Mouse (Mus musculus): Measurements from ENCODE around the gene Samd15.
"Not testable (repeated sequence)": the region's sequence is repeated elsewhere in the genome, so short reads cannot be mapped to it uniquely, and the experiment has no call there.

Samd15 gene

GRCm38 (mm10) chr12:87199206-87199972, at the start of gene Samd15:
TSS of gene Samd15 (plus strand) at chr12:87199723.
- Histone ChIP-seq H3K36me3 (ENCODE audit: control insufficient read depth, insufficient read depth, low read length, poor library complexity, severe bottlenecking) (no peaks in the 10 kb centered on the region), H3K27me3 (ENCODE audit: control insufficient read depth, insufficient read depth, low read length, poor library complexity, severe bottlenecking) (no peaks in the 10 kb centered on the region)
- DNase-seq (ENCODE audit: low read depth, low spot score): peak; percentile 31

- not testable (repeated sequence) for H3K36me3 ChIP-seq (ENCODE audit: control insufficient read depth, insufficient read depth, low read length, poor library complexity, severe bottlenecking); DNase-seq (ENCODE audit: low read depth, low spot score); H3K27me3 ChIP-seq (ENCODE audit: control insufficient read depth, insufficient read depth, low read length, poor library complexity, severe bottlenecking)
Measured at GRCm38 (mm10) chr12:87154448-87154847, 45.1 kb upstream of the Samd15 start.

- Histone ChIP-seq H3K36me3 (ENCODE audit: control insufficient read depth, insufficient read depth, low read length, poor library complexity, severe bottlenecking) (no peaks in the 10 kb centered on the region), H3K27me3 (ENCODE audit: control insufficient read depth, insufficient read depth, low read length, poor library complexity, severe bottlenecking) (no peaks in the 10 kb centered on the region)
- DNase-seq (ENCODE audit: low read depth, low spot score): no peak
Measured at GRCm38 (mm10) chr12:87157361-87157760, 42.2 kb upstream of the Samd15 start.

GRCm38 (mm10) chr12:87158099-87158498, 41.4 kb upstream of the Samd15 start:
- no peaks in the 10 kb centered on the region for H3K27me3 ChIP-seq (ENCODE audit: control insufficient read depth, insufficient read depth, low read length, poor library complexity, severe bottlenecking)
- no peaks in the 10 kb centered on the region for H3K36me3 ChIP-seq (ENCODE audit: control insufficient read depth, insufficient read depth, low read length, poor library complexity, severe bottlenecking)
- DNase-seq (ENCODE audit: low read depth, low spot score): no peak

GRCm38 (mm10) chr12:87160310-87160709, 39.2 kb upstream of the Samd15 start:
- H3K36me3 ChIP-seq (ENCODE audit: control insufficient read depth, insufficient read depth, low read length, poor library complexity, severe bottlenecking): no peaks in the 10 kb centered on the region; the same call in 1 of the 2 replicates
- DNase-seq (ENCODE audit: low read depth, low spot score): no peak

GRCm38 (mm10) chr12:87160815-87161214, 38.7 kb upstream of the Samd15 start:
- H3K36me3 ChIP-seq (ENCODE audit: control insufficient read depth, insufficient read depth, low read length, poor library complexity, severe bottlenecking): no peaks in the 10 kb centered on the region; the same call in 1 of the 2 replicates
- no peaks in the 10 kb centered on the region for H3K27me3 ChIP-seq (ENCODE audit: control insufficient read depth, insufficient read depth, low read length, poor library complexity, severe bottlenecking)
- DNase-seq (ENCODE audit: low read depth, low spot score): no peak

More at GRCm38 (mm10) chr12:87160310-87160709, 39.2 kb upstream of the Samd15 start:
- H3K27me3 ChIP-seq (ENCODE audit: control insufficient read depth, insufficient read depth, low read length, poor library complexity, severe bottlenecking): no peaks in the 10 kb centered on the region

- DNase-seq (ENCODE audit: low read depth, low spot score): no peak
- H3K27me3 ChIP-seq (ENCODE audit: control insufficient read depth, insufficient read depth, low read length, poor library complexity, severe bottlenecking): no peaks in the 10 kb centered on the region
- H3K36me3 ChIP-seq (ENCODE audit: control insufficient read depth, insufficient read depth, low read length, poor library complexity, severe bottlenecking): peaks cover 9% of the 10 kb centered on the region
Measured at GRCm38 (mm10) chr12:87175194-87175946, 24.2 kb upstream of the Samd15 start.

GRCm38 (mm10) chr12:87177631-87178030, 21.9 kb upstream of the Samd15 start:
- Histone ChIP-seq H3K36me3 (ENCODE audit: control insufficient read depth, insufficient read depth, low read length, poor library complexity, severe bottlenecking) (peaks cover 4% of the 10 kb centered on the region), H3K27me3 (ENCODE audit: control insufficient read depth, insufficient read depth, low read length, poor library complexity, severe bottlenecking) (no peaks in the 10 kb centered on the region)
- no peak for DNase-seq (ENCODE audit: low read depth, low spot score)

- no peaks in the 10 kb centered on the region for H3K36me3 ChIP-seq (ENCODE audit: control insufficient read depth, insufficient read depth, low read length, poor library complexity, severe bottlenecking)
- peak; percentile 60 for DNase-seq (ENCODE audit: low read depth, low spot score)
- H3K27me3 ChIP-seq (ENCODE audit: control insufficient read depth, insufficient read depth, low read length, poor library complexity, severe bottlenecking): no peaks in the 10 kb centered on the region
Measured at GRCm38 (mm10) chr12:87193008-87193407, 6.5 kb upstream of the Samd15 start.

GRCm38 (mm10) chr12:87195069-87195468, 4.5 kb upstream of the Samd15 start:
- Histone ChIP-seq H3K27me3 (ENCODE audit: control insufficient read depth, insufficient read depth, low read length, poor library complexity, severe bottlenecking) (no peaks in the 10 kb centered on the region), H3K36me3 (ENCODE audit: control insufficient read depth, insufficient read depth, low read length, poor library complexity, severe bottlenecking) (no peaks in the 10 kb centered on the region)
- no peak for DNase-seq (ENCODE audit: low read depth, low spot score)

- DNase-seq (ENCODE audit: low read depth, low spot score): peak; percentile 25
- no peaks in the 10 kb centered on the region for H3K27me3 ChIP-seq (ENCODE audit: control insufficient read depth, insufficient read depth, low read length, poor library complexity, severe bottlenecking)
- no peaks in the 10 kb centered on the region for H3K36me3 ChIP-seq (ENCODE audit: control insufficient read depth, insufficient read depth, low read length, poor library complexity, severe bottlenecking)
Measured at GRCm38 (mm10) chr12:87196310-87196709, 3.2 kb upstream of the Samd15 start.

GRCm38 (mm10) chr12:87198792-87199191, 731 bp upstream of the Samd15 start:
- H3K36me3 ChIP-seq (ENCODE audit: control insufficient read depth, insufficient read depth, low read length, poor library complexity, severe bottlenecking): no peaks in the 10 kb centered on the region
- no peaks in the 10 kb centered on the region for H3K27me3 ChIP-seq (ENCODE audit: control insufficient read depth, insufficient read depth, low read length, poor library complexity, severe bottlenecking)
- no peak for DNase-seq (ENCODE audit: low read depth, low spot score)

- Histone ChIP-seq H3K36me3 (ENCODE audit: control insufficient read depth, insufficient read depth, low read length, poor library complexity, severe bottlenecking) (no peaks in the 10 kb centered on the region), H3K27me3 (ENCODE audit: control insufficient read depth, insufficient read depth, low read length, poor library complexity, severe bottlenecking) (no peaks in the 10 kb centered on the region)
- DNase-seq (ENCODE audit: low read depth, low spot score): peak; percentile 86
Measured at GRCm38 (mm10) chr12:87199973-87200586, 557 bp downstream of the Samd15 start, which contains the start of gene Tmed8. TSS of gene Tmed8 (minus strand) at chr12:87200454.

GRCm38 (mm10) chr12:87201694-87202093, 2.2 kb downstream of the Samd15 start:
- DNase-seq (ENCODE audit: low read depth, low spot score): peak; percentile 38
- Histone ChIP-seq H3K27me3 (ENCODE audit: control insufficient read depth, insufficient read depth, low read length, poor library complexity, severe bottlenecking) (no peaks in the 10 kb centered on the region), H3K36me3 (ENCODE audit: control insufficient read depth, insufficient read depth, low read length, poor library complexity, severe bottlenecking) (no peaks in the 10 kb centered on the region)

GRCm38 (mm10) chr12:87205789-87206188, 6.3 kb downstream of the Samd15 start:
- not testable (repeated sequence) for DNase-seq (ENCODE audit: low read depth, low spot score); H3K36me3 ChIP-seq (ENCODE audit: control insufficient read depth, insufficient read depth, low read length, poor library complexity, severe bottlenecking); H3K27me3 ChIP-seq (ENCODE audit: control insufficient read depth, insufficient read depth, low read length, poor library complexity, severe bottlenecking)

All from splenic B cell, adult 2 months (primary cell).